Mouse (Mus musculus) megakaryocyte, adult 5-6 weeks (primary cell): ENCODE results near the gene Fam57b. TPM values are rescaled to one million over a fixed set of nuclear protein-coding genes. Genes with fewer than 3 reads are reported as not detected.
A peak's percentile ranks its signal among the peaks of the same experiment; 100 is the strongest.

ENCODE experiments used
- ATAC-seq: 2 replicates; pipeline ENCODE4 v1.8.0; 2016; ENCODE audit warnings: mild to moderate bottlenecking, inconsistent platforms; ENCODE audit not compliant: poor library complexity, severe bottlenecking
- total RNA-seq, 2 experiments: library from RNA; stranded (forward) in 1 of 2; stranded (reverse) in 1 of 2; fragments of 153-499, 151-499 nt in 1 of 2; fragments of 221-1000, 200-1000 nt in 1 of 2; gene quantifications; 2 replicates each; pipeline versions ENCODE4 v1.2.3 to v1.2.4; 2015 to 2017

Gene Fam57b
- total RNA-seq, 2 experiments from 2014 or later = not detected

DNA sequence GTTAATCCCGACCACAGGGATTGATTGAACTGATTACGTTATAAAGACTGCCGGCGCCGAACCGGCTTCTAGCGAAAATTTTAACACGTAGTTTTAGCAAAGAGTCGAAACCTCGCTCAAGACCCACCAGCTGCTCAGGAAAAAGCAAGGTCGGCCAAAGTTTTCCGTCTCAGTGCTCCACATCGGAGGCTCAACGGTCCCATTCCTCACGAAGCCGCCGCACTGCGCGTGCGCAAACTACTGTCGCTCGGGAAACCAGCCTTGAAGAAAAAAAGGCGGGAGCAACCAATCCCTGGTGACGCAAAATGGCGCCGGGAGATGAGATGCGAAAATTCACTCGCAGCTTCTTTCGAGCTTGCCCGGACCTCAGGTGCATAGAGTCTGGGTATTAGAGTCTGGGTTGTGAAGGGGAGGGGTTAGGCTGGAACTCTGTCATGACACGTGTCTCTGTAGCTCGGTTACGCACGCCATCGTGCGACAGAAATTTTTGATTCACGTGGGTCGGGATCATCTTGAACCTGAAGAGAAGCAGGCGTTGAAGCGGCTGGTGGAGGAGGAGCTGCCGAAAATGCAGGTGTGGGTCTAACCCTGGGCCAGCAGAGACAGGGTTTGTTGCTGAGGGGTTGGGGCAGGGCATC is 64.8 kb downstream of the Fam57b start, which contains the start of gene Ino80e:
Ino80e (minus strand) TSS at position 231 of the 638 bp plus-strand sequence.
- peak; percentile 60 for ATAC-seq

DNA sequence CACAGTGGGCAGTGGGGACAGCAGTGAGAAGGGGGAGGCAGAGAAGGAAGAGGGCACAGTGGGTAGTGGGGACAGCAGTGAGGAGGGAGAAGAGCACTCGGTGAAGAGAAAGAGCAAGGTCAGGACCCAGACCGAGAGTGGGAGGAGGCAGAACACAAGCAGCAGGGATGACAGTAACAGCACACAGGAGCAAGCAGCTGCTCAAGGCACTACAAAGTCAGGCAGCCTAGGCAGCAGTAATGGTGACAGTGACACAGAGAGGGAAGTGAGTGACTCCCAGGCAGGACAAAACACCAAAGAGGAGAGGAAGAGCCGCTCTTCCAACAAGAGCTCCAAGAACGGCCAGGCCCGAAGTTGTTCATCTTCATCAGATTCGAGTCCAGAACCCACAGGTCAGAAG is 66.3 kb downstream of the Fam57b start:
- no peak for ATAC-seq

- no peak for ATAC-seq
Observed at GRCm38 (mm10) chr7:126867534-126867933, 70.1 kb downstream of the Fam57b start.

DNA sequence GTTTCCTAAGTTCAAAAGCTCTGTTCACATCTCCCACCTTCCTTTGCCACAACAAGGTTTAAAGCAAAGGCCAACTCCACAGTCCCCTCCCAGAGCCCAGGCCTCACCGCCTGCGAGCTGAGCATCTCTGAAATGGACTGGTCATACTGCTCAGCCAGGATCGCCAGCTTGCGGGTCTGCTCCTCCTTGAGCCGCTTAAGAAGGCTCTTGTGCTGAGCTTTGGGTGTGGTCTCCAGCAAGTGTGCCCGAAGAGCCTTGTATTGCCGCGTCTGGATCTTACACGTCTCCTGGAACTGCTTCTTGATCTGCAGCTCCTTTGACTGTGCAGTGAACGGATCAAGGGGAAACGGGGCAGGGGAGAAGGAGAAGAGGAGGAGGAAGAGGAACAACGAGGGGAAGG is 70.5 kb downstream of the Fam57b start:
- ATAC-seq = no peak

DNA sequence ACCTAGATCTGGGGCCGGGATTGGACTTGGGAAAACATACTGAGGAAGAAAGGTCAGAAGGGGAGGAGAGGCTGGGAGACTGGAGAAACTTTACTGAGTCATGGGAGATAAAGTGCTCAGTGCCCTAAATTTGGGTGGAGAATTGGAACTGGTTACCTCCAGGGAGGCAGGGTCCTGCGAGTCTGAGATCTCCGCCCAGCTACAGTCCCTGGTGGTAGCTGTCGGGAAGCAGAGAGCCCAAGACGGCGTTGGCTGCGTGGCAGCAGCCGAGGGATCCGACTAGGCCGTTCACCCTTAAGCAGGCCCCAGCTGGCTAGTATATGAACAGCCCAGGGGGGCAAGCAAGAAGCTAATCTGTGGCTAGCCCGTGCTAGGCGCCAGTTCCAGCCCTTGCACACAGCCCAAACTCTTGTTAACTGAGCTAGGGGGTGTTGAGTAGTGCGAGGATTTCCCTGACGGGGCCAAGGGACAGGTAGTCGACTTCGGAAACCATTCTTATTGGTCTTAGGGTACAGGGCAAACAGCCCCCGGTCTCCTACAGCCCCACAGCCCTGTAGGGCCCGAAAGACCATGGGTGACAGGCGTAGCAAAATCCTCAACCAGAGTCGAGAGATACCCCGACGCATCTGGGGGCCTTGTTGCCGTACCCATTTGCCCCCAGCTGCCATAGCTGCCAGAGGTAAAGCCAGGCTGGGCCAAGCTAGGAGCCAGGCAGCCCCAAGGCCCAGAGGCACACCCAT is 72.5 kb downstream of the Fam57b start:
- ATAC-seq = no peak

- ATAC-seq = no peak
Observed at GRCm38 (mm10) chr7:126870520-126870891, 73.0 kb downstream of the Fam57b start.

DNA sequence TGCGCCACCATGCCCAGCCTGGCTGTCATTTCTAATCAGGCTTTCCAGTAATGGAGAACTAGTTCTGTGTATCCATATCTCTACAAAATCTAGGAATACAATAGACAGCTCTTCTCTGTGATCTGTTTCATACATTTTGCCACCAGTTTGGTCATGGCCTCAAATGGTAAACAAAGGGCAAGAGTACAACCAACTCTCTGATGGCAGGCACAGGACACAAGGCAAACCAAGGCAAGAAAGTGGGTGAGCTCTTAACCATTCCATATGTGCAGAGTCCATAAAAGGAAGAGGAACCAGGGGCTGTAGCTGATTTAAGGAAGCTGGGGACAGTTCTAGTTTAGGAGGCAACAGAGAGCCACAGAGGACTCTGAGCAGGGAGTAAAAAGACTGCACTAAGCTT is 79.8 kb downstream of the Fam57b start:
- no peak for ATAC-seq

Other genes starting within 250 kb of the Fam57b start
Only the 30 nearest of the 33 such genes appear.
- 27.6 and 30.3 TPM in 2 replicates for gene Apobr, start 212.7 kb upstream of the Fam57b start, total RNA-seq (2015)
- 98.7 and 99.5 TPM in 2 replicates for gene Apobr, start 212.7 kb upstream of the Fam57b start, total RNA-seq (2017)
- 106 and 118 TPM in 2 replicates for gene Cln3, start 211.9 kb upstream of the Fam57b start, total RNA-seq (2015)
- 59.5 and 77.8 TPM in 2 replicates for gene Cln3, start 211.9 kb upstream of the Fam57b start, total RNA-seq (2017)
- gene Il27, start 202.7 kb upstream of the Fam57b start, total RNA-seq (2015) = 2.5 and 2.9 TPM in 2 replicates
- 3.0 and 4.8 TPM in 2 replicates for gene Il27, start 202.7 kb upstream of the Fam57b start, total RNA-seq (2017)
- gene Nupr1, start 166.8 kb upstream of the Fam57b start, total RNA-seq (2015) = 54.7 and 61.4 TPM in 2 replicates
- 108 and 126 TPM in 2 replicates for gene Nupr1, start 166.8 kb upstream of the Fam57b start, total RNA-seq (2017)
- gene Sgf29, start 148.4 kb upstream of the Fam57b start, total RNA-seq (2015) = 42.1 and 55.6 TPM in 2 replicates
- gene Sgf29, start 148.4 kb upstream of the Fam57b start, total RNA-seq (2017) = 27.3 and 35.5 TPM in 2 replicates
- 4.8 and 6.6 TPM in 2 replicates for gene Sult1a1, start 121.2 kb upstream of the Fam57b start, total RNA-seq (2015)
- 6.6 and 6.9 TPM in 2 replicates for gene Sult1a1, start 121.2 kb upstream of the Fam57b start, total RNA-seq (2017)
- gene Bola2, start 102.3 kb upstream of the Fam57b start, total RNA-seq (2015) = 49.8 and 60.5 TPM in 2 replicates
- 106 and 161 TPM in 2 replicates for gene Bola2, start 102.3 kb upstream of the Fam57b start, total RNA-seq (2017)
- 4.1 and 6.0 TPM in 2 replicates for gene Slx1b, start 101.9 kb upstream of the Fam57b start, total RNA-seq (2015)
- 4.7 and 5.9 TPM in 2 replicates for gene Slx1b, start 101.9 kb upstream of the Fam57b start, total RNA-seq (2017)
- gene Coro1a, start 89.9 kb upstream of the Fam57b start, total RNA-seq (2015) = 1,020 and 1,059 TPM in 2 replicates
- 1,317 and 1,554 TPM in 2 replicates for gene Coro1a, start 89.9 kb upstream of the Fam57b start, total RNA-seq (2017)
- 173 and 177 TPM in 2 replicates for gene Mapk3, start 38.1 kb upstream of the Fam57b start, total RNA-seq (2015)
- gene Mapk3, start 38.1 kb upstream of the Fam57b start, total RNA-seq (2017) = 88.3 and 91.1 TPM in 2 replicates
- gene Gdpd3, start 31.3 kb upstream of the Fam57b start, total RNA-seq (2015) = 26.8 and 37.3 TPM in 2 replicates
- 57.9 and 71.4 TPM in 2 replicates for gene Gdpd3, start 31.3 kb upstream of the Fam57b start, total RNA-seq (2017)
- 196 and 200 TPM in 2 replicates for gene Ypel3, start 20.7 kb upstream of the Fam57b start, total RNA-seq (2015)
- 91.7 and 117 TPM in 2 replicates for gene Ypel3, start 20.7 kb upstream of the Fam57b start, total RNA-seq (2017)
- gene Tbx6, start 16.2 kb upstream of the Fam57b start, total RNA-seq (2015) = 0.68 and 1.0 TPM in 2 replicates
- 0.98 and 0.99 TPM in 2 replicates for gene Tbx6, start 16.2 kb upstream of the Fam57b start, total RNA-seq (2017)
- gene Ppp4c, start 5.2 kb upstream of the Fam57b start, total RNA-seq (2015) = 186 and 196 TPM in 2 replicates
- gene Ppp4c, start 5.2 kb upstream of the Fam57b start, total RNA-seq (2017) = 139 and 154 TPM in 2 replicates
- not detected in 2 replicates for gene 4930451I11Rik, start 34.0 kb downstream of the Fam57b start, total RNA-seq (2015)
- gene 4930451I11Rik, start 34.0 kb downstream of the Fam57b start, total RNA-seq (2017) = not detected in 2 replicates
- gene Doc2a, start 49.7 kb downstream of the Fam57b start, total RNA-seq (2015) = not detected in 2 replicates
- gene Doc2a, start 49.7 kb downstream of the Fam57b start, total RNA-seq (2017) = not detected in 2 replicates
- 14.6 and 22.0 TPM in 2 replicates for gene Hirip3, start 64.3 kb downstream of the Fam57b start, total RNA-seq (2015)
- gene Hirip3, start 64.3 kb downstream of the Fam57b start, total RNA-seq (2017) = 147 and 164 TPM in 2 replicates
- gene Ino80e, start 64.7 kb downstream of the Fam57b start, total RNA-seq (2015) = 42.5 and 51.5 TPM in 2 replicates
- 21.3 and 46.4 TPM in 2 replicates for gene Ino80e, start 64.7 kb downstream of the Fam57b start, total RNA-seq (2017)
- 14.3 and 19.0 TPM in 2 replicates for gene Taok2, start 87.0 kb downstream of the Fam57b start, total RNA-seq (2015)
- gene Taok2, start 87.0 kb downstream of the Fam57b start, total RNA-seq (2017) = 26.8 and 32.0 TPM in 2 replicates
- gene Tmem219, start 125.2 kb downstream of the Fam57b start, total RNA-seq (2015) = 47.9 and 50.9 TPM in 2 replicates
- gene Tmem219, start 125.2 kb downstream of the Fam57b start, total RNA-seq (2017) = 44.9 and 45.5 TPM in 2 replicates
- gene Kctd13, start 131.2 kb downstream of the Fam57b start, total RNA-seq (2015) = 7.3 and 12.0 TPM in 2 replicates
- gene Kctd13, start 131.2 kb downstream of the Fam57b start, total RNA-seq (2017) = 10.9 and 19.0 TPM in 2 replicates
- gene Asphd1, start 151.9 kb downstream of the Fam57b start, total RNA-seq (2015) = not detected in 2 replicates
- not detected in 2 replicates for gene Asphd1, start 151.9 kb downstream of the Fam57b start, total RNA-seq (2017)
- 2.9 TPM in 1 of 2 replicates, not detected in the other for gene Sez6l2, start 152.9 kb downstream of the Fam57b start, total RNA-seq (2015)
- 0.16 and 0.33 TPM in 2 replicates for gene Sez6l2, start 152.9 kb downstream of the Fam57b start, total RNA-seq (2017)
- 46.1 and 48.5 TPM in 2 replicates for gene Cdipt, start 178.2 kb downstream of the Fam57b start, total RNA-seq (2015)
- gene Cdipt, start 178.2 kb downstream of the Fam57b start, total RNA-seq (2017) = 49.4 and 56.7 TPM in 2 replicates
- gene Cdiptos, start 178.4 kb downstream of the Fam57b start, total RNA-seq (2015) = 4.9 and 6.6 TPM in 2 replicates
- gene Cdiptos, start 178.4 kb downstream of the Fam57b start, total RNA-seq (2017) = 0.73 and 3.3 TPM in 2 replicates
- gene Mvp, start 217.0 kb downstream of the Fam57b start, total RNA-seq (2015) = 5.6 and 6.0 TPM in 2 replicates
- gene Mvp, start 217.0 kb downstream of the Fam57b start, total RNA-seq (2017) = 48.1 and 50.6 TPM in 2 replicates
- 0.54 and 1.6 TPM in 2 replicates for gene Pagr1b, start 218.8 kb downstream of the Fam57b start, total RNA-seq (2015)
- gene Pagr1b, start 218.8 kb downstream of the Fam57b start, total RNA-seq (2017) = not detected in 2 replicates
- gene Pagr1a, start 219.7 kb downstream of the Fam57b start, total RNA-seq (2015) = 40.7 and 62.5 TPM in 2 replicates
- gene Pagr1a, start 219.7 kb downstream of the Fam57b start, total RNA-seq (2017) = 25.5 and 67.0 TPM in 2 replicates
- gene Gm42742, start 223.4 kb downstream of the Fam57b start, total RNA-seq (2015) = 15.4 TPM in 1 of 2 replicates, not detected in the other
- gene Gm42742, start 223.4 kb downstream of the Fam57b start, total RNA-seq (2017) = 45.4 TPM in 1 of 2 replicates, not detected in the other
- gene Prrt2, start 223.5 kb downstream of the Fam57b start, total RNA-seq (2015) = 0.20 and 1.8 TPM in 2 replicates
- gene Prrt2, start 223.5 kb downstream of the Fam57b start, total RNA-seq (2017) = 2.4 and 3.0 TPM in 2 replicates